Mouse (Mus musculus) left cerebral cortex, adult 8-10 months (tissue): Measurements from ENCODE around the gene Adam17. TPM values are rescaled to one million over a fixed set of nuclear protein-coding genes. Genes with fewer than 3 reads are reported as not detected.

Experiments used
- total RNA-seq, 4 experiments: library from RNA; stranded (reverse); gene quantifications; 2 replicates each; pipeline ENCODE4 v1.2.4; 2022

The Adam17 gene
- total RNA-seq, 4 experiments from 2014 or later: 14.5 to 18.1 (median 16.6) TPM

Other genes starting within 250 kb of the Adam17 start
- gene Cpsf3, start 88.2 kb downstream of the Adam17 start, total RNA-seq: 10 to 100 TPM; 52.8 to 65.1 (median 60.1) TPM
- 10 to 100 TPM; 42.6 to 50.0 (median 43.9) TPM for gene Itgb1bp1, start 87.3 kb downstream of the Adam17 start, total RNA-seq
- 10 to 100 TPM; 13.1 to 16.8 (median 15.0) TPM for gene Iah1, start 57.2 kb downstream of the Adam17 start, total RNA-seq
- gene Ywhaq, start 44.0 kb upstream of the Adam17 start, total RNA-seq: 100 to 1,000 TPM; 368 to 434 (median 402) TPM